Mouse (Mus musculus): ENCODE results near the gene Slc6a21.

Gene Slc6a21

DNA sequence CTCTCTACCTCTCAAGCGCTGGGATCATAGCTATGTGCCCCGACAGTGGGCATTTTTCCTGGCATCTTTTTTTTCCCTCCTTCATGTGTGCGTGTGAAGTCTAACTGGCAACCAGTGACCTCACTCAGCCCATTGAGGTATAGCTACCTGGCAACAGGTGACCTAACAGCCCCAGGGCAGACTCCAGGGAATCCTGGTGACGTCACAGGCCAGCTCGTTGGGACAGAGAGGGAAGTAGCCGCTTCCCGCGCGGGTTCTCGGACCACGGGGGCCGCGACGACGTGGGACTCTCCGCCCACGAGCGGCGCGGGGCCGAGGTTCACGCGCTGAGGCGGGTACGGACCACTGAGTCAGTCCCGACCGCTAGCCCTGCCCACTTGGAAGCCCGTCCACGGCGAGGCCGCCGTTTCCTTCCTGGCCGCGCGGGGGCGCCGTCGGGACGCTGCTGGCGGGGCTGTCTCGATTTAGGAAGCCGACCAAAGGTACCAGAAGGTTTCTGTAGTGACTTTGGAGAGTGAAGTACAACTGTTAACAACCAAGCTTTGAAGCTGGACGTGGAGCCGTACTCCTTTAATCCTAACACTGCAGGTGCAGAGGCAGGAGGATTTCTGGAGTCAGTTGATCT, at the start of gene Slc6a21:
Gene Slc6a21, plus strand, starts transcription at position 378 of the 625 bp plus-strand sequence.
- peak; percentile 73 to 79 for DNase-seq (ENCODE audit: low spot score in 2 of 2)

DNA sequence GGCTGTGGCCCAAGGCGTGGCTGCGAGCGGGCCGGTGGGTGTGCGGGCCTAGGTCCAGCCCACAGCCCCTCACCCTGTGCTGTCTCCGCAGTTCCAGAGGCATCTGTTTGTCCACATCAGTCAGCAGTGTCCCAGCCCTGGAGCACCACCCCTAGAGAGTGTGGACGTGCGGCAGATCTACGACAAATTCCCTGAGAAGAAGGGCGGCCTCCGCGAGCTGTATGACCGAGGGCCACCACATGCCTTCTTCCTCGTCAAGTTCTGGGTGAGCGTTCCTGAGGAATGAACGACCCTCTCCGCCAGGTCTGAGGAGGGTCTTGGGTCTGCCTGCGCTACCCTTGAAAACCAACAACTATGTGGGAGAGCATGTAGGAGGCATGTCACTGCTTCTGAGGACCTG, 48.8 kb upstream of the Slc6a21 start:
- no peak for DNase-seq (ENCODE audit: low spot score in 2 of 2)

DNA sequence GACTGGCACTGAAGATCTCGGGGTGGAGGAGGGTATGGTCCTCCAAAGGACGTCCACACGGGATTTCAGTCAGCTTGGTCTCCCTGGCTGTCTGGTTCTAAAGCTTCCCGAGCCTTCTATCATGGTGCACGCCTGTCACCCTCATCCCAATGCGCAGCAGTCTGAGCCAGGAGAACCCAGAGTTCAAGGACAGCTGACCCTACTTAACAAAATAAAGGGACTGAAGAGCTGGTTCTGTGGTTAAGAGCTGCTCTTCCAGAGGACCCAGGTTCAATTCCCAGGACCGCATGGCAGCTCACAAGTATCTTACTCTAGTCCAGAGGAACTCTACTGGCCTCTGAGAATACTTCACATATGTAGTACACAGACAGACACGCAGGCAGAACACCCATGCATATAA, 48.3 kb upstream of the Slc6a21 start:
- no peak for DNase-seq (ENCODE audit: low spot score in 2 of 2)

DNA sequence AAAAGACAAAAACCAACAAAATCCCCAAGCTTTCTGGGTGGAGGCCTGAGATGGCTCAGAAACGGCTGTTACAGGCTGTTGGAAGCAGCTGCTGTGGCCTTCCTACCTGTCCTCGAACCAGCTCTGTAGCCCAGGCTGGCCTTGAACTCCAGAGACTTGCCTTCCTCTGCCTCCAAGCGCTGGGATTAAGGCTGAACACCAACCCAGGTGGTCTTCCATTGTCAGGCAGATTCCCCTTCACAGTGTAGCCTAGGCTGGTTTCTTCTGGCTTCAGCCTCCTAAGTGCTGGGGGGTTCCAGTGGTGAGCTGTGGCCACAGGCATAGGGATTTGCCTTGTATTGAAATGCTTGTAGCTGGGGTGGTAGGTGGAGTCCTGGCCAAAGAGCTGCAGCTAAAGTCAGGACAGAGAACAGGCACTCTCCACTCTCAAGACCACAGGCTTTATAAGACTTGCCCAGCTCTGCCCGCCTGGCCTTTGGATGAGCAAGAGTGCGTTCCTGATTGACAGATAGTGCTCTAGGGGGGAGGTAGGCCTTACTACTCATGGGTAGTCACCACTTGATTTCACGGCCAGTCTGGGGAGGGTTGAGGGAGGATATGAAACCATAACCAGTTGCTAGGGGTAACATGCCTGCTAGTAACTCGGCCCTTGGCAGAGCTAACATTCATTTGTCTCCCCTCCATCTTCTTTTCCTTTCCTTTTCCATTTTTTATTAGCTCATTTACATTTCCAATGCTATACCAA, 47.7 kb upstream of the Slc6a21 start:
- no peak for DNase-seq (ENCODE audit: low spot score in 2 of 2)

DNA sequence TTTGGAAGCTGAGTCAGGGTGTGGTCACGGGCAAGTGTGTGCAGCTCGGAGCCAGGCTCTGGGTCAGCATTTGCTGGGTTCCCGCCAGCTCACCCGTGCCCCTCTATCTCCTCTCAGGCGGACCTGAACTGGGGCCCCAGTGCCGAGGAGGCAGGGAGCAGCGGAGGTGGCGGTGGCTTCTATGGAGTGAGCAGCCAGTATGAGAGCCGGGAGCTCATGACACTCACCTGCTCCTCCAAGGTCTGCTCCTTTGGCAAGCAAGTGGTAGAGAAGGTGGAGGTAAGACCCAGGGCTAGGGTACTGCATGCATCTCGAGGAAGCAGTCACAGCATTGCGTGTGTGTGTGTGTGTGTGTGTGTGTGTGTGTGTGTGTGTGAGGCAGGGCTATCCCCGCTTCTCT, 46.1 kb upstream of the Slc6a21 start:
- DNase-seq (ENCODE audit: low spot score in 2 of 2) = no peak

DNA sequence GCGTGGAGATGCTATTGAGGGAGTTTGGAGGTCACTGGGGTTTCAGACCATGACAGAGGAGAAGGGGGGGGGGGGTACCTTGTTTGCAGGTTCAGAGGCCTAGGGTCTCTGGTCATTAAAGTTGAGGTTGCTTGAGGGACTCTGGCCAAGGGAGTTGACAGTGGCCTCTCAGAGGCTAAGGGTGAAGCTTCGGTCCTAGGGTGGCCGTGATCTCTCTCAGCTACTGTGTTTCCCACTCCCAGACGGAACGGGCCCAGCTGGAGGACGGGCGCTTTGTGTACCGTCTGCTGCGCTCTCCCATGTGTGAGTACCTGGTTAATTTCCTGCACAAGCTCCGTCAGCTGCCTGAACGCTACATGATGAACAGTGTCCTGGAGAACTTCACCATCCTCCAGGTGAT, 45.4 kb upstream of the Slc6a21 start:
- DNase-seq (ENCODE audit: low spot score in 2 of 2) = no peak

DNA sequence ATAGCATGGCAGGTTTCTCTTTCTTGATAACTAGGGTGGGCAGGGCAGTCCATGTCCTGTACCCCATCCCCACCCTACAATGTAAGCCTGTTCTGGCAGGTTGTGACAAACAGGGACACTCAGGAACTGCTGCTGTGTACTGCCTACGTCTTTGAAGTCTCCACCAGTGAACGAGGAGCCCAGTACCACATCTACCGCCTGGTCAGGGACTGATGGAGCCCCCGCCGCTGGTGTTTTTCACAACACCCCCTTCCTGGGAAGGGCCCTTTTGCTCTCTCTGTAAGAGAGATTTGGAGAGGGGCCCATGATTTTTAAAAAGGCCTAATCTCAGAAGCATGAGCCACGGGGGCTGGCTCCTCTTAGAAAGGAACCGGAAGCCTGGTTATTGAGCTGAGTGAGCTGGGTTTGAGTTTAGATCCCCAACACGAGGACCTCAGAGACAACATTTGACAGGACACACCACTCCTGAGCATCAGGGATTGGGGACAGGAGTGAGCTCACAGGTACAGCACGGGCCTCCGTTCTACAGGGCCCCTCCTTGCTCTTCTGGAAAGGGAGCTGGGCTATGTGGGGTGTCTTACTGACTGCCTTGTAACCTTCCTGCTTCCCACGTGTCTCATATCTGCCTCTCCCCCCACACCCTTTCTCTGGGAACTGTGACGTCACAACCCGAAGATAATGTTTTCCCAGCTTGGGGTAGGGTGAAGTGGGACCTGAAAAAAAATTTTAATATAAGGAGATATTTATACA, 44.4 kb upstream of the Slc6a21 start:
- DNase-seq (ENCODE audit: low spot score in 2 of 2) = peak; percentile 49 to 73

DNA sequence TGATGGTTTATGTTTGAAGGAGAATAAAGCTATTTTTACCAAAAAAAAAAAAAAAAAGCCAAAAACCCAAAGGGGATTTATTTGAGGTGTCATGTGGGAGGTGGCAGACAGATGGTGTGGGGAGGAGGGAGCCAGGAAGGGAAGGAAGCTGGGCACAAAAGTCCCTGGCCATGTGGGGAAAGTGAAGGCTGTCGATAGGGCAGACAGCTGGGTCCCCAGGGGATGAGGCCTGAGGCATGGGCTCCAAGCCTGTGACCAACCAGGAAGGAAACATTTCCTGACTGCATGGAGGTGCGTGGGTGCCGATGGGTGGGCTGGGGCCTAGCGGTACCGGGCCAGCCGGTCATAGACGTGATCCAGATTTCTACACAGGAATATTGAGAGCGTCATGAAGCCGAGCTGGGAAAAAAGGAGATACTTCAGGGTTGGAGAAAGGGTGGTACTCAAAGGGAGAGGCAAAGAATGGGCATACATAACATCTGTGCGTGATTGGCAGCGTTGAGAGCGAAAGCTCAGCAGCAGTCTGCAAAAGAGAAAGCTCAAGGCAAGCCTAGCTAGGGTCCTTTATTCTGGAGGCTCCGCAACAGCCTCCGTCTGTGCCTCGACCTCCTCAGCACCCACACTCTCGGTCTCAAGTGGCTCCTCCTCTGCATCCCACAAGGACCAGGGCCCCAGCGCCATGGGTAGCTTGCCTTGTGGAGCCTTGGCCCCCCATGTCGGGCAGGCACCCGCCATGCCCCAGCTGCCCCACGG, 43.6 kb upstream of the Slc6a21 start:
- DNase-seq (ENCODE audit: low spot score in 2 of 2) = peak; percentile 84 to 85

DNA sequence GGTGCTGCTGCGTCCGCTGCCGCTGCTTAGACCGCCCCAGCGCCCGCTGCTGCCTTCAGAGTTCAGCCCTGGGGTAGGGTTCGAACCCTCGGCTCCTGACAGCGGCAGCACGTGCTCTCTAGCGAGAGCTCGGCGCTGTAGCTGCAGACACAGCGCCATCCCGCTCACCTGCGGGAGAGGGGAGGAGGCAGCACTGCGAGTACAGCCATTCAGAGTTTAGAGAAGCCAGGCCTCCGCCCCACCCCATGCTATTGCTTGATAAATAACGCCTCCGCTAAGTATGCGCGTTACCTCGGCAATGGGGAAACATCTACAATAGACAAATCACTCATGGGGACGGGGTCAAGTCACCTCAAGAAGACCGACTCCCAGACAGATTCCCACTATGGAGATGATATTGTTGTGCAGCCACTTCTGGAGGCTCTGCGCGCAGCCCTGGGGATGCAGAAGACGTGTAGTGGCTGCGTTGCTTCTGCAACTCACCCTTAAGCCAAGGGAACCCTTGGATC, 42.9 kb upstream of the Slc6a21 start:
- DNase-seq (ENCODE audit: low spot score in 2 of 2) = no peak

DNA sequence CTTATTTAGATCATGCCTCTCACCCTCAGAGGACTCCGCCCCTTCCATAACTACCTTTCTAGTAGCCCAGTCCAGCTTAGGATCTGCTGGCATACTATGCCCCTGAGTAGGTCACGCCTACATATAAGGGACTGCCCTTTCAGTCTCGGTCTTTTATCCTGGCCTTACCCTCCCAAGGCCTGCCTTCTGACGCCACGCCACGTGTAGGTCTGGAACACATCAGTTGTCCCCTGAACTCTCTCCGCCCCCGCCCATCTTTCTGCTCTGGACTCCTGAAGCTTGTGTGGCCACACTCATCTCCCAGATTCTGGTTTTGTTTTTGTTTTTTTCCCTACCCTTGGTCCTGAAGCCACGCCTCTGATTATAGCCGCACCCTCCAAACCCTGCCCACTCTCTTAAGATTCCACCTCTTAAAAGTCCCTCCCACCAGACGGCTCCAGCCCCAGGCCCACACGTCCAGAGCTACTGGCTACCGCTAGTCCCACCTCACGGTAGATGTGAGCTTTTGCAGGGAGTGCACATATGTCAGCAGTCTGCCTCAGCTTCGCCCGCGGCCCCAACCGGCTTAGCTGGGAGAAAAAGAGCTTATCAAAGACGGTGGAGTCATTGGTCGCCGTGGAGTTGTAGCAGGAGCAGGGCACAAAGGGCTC, 42.3 kb upstream of the Slc6a21 start:
- DNase-seq (ENCODE audit: low spot score in 2 of 2) = peak; percentile 18 to 34

DNA sequence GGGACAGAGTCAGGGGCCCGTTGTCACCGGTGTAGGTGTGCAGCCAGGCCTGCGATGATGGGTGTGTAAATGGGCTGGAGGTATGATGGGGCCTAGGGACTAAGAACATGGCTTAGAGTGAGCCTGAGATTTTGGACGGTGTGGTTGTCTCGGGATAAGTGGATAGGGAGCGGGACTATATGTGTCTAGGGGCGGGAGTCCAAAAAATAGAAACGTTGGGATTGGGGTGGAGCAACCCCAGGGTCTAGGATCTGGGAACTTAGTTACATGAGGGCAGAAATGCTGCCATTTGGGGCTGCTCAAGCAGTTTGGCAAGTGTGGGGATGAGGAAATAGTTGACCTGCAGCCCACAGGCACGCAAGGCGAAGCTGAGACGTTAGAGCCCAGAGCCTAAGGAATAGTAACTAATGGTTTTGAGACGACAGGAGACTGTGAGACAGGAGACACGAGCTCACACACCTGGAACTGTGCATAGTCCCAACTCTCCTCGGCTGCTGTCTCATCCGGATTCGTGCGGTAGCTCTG, 41.6 kb upstream of the Slc6a21 start:
- DNase-seq (ENCODE audit: low spot score in 2 of 2) = no peak

DNA sequence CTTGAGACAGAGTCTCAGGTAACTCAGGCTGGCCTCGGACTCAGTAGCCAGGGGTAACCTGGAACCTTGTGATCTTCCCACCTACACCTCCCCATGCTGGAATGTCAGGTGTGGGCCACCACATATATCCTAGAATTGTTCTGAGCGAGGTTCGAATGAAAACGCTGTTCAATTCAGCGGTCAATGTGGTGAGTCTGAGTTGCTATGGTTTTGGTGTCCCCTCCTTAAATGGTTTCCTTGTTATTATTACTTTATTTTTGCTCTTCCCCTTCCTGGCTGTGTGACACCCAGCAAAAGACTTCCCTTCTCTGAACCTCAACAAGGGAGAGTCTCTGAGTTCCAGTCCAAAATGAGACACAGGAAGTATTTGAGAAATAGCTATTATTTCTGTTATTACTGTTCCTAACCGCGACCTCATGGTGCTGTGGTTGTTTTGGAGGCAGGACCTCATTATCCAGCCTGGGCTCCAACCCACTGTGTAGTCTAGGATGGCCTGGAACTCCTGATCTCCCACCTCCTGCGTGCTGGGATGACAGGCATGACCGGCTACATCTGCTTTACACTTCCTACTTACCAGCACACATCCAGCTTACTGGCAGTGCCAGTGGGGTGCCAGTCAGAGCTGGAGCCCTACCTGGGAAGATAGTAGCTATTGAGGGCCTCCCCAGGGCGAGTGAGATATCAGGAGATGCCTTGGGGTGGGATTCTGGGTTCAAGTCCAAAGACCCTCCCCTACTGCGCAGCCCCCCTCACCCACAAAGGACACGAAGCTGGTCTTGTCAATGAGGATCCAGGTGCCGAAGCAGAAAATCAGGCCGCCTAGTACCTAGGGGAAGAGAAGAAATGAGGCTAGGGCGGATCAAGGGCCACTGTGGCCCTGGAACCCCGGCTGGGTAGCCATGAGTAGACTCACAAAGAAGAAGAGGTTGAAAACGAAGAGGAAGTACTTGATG, 39.3 kb upstream of the Slc6a21 start:
- DNase-seq (ENCODE audit: low spot score in 2 of 2) = no peak

DNA sequence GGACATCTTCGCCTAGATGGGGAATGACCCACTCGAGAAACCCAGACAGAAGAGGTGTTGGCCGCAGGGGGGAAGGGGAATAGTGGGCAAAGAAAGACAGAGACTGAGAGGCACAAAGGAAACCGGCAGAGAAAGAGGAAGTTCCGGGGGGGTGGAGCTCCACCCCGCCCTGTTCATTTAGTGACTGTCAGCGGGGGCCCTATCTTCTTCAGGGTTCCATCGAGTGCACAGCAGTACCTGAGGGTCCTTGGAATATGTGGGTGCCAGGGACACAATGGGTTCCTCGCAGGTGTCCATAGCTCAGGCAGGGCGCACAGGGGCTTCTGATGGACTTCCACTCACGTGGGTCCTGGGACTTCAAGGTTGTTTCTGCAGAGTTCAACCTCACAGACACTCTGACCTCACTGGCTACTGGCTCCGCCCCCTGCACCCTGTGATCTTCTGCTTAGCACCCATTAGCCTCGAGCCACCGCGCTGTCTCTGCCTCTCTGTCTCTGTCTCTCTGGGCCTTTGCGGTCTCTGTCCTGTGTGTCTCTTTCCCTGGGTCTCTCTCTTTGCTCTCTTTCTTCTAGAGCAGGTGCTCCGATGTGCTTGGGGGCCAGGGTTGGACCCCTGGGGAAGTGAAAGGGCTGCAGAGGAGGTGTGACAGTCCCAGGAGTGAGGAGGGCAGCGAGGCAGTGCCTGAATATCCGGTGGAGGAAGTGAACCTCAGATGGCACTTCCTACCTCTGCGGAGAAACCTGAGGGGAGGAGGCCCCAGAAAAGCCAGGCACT, 38.4 kb upstream of the Slc6a21 start, which contains the start of gene Cd37:
Gene Cd37, minus strand, starts transcription at position 393 of the 774 bp plus-strand sequence.
- no peak for DNase-seq (ENCODE audit: low spot score in 2 of 2)

DNA sequence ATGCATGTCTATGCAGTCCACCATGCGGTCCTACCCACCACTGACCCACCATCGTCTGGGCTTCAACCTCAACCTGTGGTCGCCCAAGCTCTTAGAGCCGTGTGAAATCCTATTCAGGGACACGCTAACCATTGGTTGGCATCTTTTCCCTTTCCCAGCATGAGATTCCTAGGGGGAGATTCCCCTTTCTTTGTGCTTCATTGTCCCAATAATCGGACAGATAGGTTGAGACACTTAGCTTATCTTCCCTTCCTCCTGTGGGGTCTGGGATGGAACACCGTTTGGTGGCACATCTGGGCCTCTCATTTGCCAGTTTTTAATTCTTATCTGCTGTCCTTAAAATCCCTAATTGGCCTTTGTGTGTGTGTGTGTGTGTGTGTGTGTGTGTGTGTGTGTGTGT, 37.2 kb upstream of the Slc6a21 start:
- no peak for DNase-seq (ENCODE audit: low spot score in 2 of 2)

DNA sequence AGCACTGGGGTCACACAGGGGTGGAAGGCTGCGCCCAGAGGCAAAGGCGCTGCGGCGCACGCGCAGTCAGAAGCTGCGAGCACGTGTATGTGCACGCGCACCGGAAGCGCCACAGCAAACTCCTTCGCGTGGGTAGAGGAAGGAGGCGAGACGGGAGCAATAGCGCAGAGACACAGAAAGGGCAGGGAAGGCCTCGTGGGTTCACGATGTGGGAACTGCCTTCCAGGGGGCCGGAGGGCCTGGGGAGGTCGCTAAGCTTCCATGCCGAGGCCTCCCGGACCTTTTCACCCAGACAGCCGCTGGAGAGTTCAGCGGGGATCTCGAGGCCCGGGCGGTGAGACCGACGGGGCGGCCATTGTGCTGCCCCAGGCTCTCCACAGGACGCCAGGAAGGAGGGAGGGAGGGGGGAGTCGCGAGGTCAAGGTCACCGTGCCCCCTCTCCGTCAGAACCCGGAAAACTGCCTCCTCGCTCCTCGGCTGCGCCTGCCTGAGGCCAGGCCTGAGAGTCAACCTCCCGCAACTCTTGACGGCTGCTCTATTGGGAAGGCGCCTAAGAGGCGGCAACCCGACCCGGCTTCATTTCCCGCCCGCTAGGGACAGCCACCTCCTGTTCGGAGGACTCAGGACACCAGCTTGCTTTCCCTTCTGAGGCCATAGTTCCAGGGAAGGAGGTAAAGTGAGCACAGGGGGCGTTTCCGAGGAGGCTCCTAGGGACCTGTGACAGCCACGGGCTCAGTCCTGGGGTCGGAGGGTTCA, 36.5 kb upstream of the Slc6a21 start, which contains the start of gene Slc6a16:
Gene Slc6a16, plus strand, starts transcription at position 453 of the 756 bp plus-strand sequence.
- peak; percentile 47 to 54 for DNase-seq (ENCODE audit: low spot score in 2 of 2)

DNA sequence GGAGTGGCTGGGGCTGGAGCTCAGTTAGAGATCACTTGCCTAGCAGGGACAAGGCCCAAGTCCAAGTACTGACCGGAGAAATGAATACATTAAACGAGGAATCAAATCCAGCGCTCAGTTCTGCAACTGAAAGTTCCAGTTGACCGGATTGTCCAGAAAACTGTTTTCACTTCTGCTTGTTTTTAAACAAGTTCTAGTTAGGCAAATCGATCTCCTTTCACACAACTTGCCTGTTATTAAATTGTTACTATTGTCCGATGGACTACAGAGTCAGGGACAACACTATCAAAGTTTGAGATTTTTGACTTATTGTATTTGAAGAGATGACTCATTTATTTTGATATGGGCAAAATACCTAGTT, 35.9 kb upstream of the Slc6a21 start:
- no peak for DNase-seq (ENCODE audit: low spot score in 2 of 2)

DNA sequence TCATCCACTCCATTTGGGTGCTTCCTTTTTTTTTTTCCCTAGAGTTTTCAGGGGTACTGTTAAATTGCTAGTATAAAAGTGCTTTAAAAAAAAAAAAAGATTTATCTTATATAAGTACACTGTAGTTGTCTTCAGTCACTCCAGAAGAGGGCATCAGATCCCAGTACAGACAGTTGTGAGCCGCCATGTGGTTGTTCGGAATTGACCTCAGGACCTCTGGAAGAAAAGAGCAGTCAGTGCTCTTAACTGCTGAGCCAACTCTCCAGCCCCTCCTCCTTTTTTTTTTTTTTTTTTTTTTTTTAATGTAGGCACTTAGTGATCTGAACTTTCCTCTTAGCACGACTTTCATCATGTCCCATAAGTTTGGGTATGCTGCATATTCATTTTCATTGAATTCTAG, 29.6 kb upstream of the Slc6a21 start:
- no peak for DNase-seq (ENCODE audit: low spot score in 2 of 2)

DNA sequence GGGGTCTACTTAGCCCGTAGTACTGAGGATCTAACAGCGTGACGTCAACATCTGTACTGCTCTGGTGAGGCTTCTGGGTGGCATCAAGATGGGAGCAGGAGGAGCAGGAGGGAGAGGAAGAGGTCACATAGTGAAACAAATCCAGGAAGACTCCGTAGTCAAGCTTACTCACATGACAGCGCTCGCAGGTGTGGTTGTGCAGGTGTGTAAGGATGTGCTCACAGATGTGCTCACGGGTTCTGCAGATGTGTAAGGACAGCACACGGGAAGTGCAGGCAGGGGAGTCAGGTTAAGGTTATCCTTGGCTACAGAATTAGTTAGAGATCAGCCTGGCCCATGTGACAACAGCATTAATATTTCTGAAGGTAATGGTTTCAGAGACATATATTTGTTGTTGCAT, 23.5 kb upstream of the Slc6a21 start:
- no peak for DNase-seq (ENCODE audit: low spot score in 2 of 2)

Measured in frontal cortex, postnatal 36 days (tissue).